ENCODE assay signal across 8 mouse cellular contexts in the genomic region with DNA sequence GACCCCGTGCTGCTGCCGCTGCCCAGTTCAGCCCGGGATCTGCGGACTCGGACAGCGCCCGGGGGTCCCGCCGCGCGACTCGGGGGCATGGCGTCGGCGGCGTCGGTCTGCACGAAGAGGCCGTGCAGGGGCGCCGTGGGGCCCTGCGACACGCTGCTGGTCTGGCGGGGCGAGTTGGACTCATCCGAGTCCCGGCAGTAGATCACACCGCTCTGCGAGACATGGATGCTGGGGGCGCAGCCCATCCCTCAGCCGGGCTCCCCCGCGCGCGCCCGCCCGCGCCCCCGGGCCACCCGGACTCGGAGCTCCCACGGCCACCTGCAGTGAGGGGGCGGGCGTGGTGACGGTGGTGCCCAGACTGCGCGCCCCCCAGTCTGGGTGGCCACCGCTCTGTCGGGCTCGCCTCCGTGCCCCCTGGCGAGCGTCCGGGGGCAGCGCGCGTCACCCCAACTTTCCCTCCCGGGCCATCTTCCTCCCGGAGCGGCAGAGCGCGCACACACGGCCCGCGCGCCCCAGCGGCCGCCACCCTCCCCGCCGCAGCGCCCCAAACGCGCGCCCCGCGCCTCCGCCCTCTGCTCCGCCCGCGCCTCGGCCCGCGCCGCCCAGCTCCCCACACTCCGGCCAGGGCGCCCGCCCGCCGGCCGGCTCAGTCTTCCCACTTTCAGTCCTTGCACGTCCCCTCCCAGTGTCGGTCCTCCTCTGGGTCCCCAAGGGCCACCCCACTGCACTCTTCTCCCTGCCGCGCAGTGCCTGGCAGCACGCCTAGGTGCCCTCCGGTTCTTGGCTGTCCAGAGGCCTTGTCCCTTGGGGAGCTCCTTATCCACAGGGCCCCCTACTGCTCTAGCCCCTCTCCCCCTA. TPM values are rescaled to one million over a fixed set of nuclear protein-coding genes. Genes with fewer than 3 reads are reported as not detected.
DNase-seq lines count a peak whose midpoint lies in the region; ATAC-seq and TF ChIP-seq lines count a peak whose summit lies in the region.

No protein-coding gene starts in this region.

- no peaks in the 10 kb centered on the region for H3K9me3 ChIP-seq in hindbrain, embryonic 15.5 days
- no peaks in the 10 kb centered on the region for H3K9me3 ChIP-seq in lung, postnatal 0 days (ENCODE audit: low read length)

- peak overlapping the region; percentile 85 for H3K4me3 ChIP-seq in hindbrain, embryonic 15.5 days
- peak overlapping the region; percentile 68 for H3K4me3 ChIP-seq in lung, postnatal 0 days (ENCODE audit: low read depth, low read length)

- peak; percentile 79 to 89 for DNase-seq in adrenal gland, adult (ENCODE audit: inconsistent age in 2 of 2, low spot score in 1 of 2)
- DNase-seq in cerebellum, adult 9-11 months: peak; percentile 27
- DNase-seq in frontal cortex, postnatal 14 days (ENCODE audit: low spot score in 2 of 2): peak; percentile 32 to 39
- DNase-seq in left cerebral cortex, adult 11 months (ENCODE audit: low spot score): peak; percentile 19
- peak; percentile 62 for DNase-seq in lung, postnatal 0 days (ENCODE audit: low spot score)
- DNase-seq in right cerebral cortex, adult 2 months (ENCODE audit: low spot score in 2 of 2): peak; percentile 45 to 46
- no peak for DNase-seq in adipocyte (ENCODE audit: low spot score)

- peak; percentile 83 for ATAC-seq in hindbrain, embryonic 15.5 days (ENCODE audit: low FRiP score, low read depth)
- ATAC-seq in lung, postnatal 0 days: peak; percentile 92

- no peaks in the 10 kb centered on the region for H3K36me3 ChIP-seq in hindbrain, embryonic 15.5 days
- H3K36me3 ChIP-seq in lung, postnatal 0 days (ENCODE audit: insufficient read depth, low read length): no peaks in the 10 kb centered on the region

- WGBS in hindbrain, embryonic 15.5 days: under 1% methylated on average over 72 of the region's 96 CpGs
- WGBS in lung, postnatal 0 days: under 1% methylated on average over 68 of the region's 96 CpGs

- TF ChIP-seq CTCF in lung, postnatal 0 days (IDR thresholded peaks at IDR 0.05): no peak

- 0 out of 2 replicates have a peak overlapping the region, but pooled peaks have one; percentile 15 for H3K27ac ChIP-seq in hindbrain, embryonic 15.5 days (replicated peaks)
- peak overlapping the region; percentile 88 for H3K27ac ChIP-seq in lung, postnatal 0 days (ENCODE audit: low read length)

- peak overlapping the region; percentile 97 for H3K4me2 ChIP-seq in hindbrain, embryonic 15.5 days
- peak overlapping the region; percentile 84 for H3K4me2 ChIP-seq in lung, postnatal 0 days (replicated peaks; ENCODE audit: low read depth, low read length)

- TF ChIP-seq EP300 in lung, postnatal 0 days (IDR thresholded peaks at IDR 0.05): no peak

- peak overlapping the region; percentile 61 for H3K9ac ChIP-seq in hindbrain, embryonic 15.5 days
- peak overlapping the region; percentile 54 for H3K9ac ChIP-seq in lung, postnatal 0 days (replicated peaks; ENCODE audit: low read depth)

- H3K4me1 ChIP-seq in hindbrain, embryonic 15.5 days (replicated peaks): peaks cover 6% of the 10 kb centered on the region
- no peaks in the 10 kb centered on the region; the same call in 1 of the 2 replicates for H3K4me1 ChIP-seq in lung, postnatal 0 days (ENCODE audit: insufficient read depth, low read depth, low read length)

- no peaks in the 10 kb centered on the region for H3K27me3 ChIP-seq in hindbrain, embryonic 15.5 days
- 0 out of 2 replicates have a peak, but pooled peaks cover 6% of the 10 kb centered on the region for H3K27me3 ChIP-seq in lung, postnatal 0 days (replicated peaks; ENCODE audit: insufficient read depth, low read length)

RNA-seq across cellular contexts. Expression of a gene that starts 27.3 kb away (rescaled TPM):
- 7.0 and 8.5 TPM in 2 replicates for polyA plus RNA-seq in hindbrain, embryonic 15.5 days (2015; fragmentation: Nextera tagmentation; extraction: Ambion mirVana)
- 18.1 and 19.3 TPM in 2 replicates for polyA plus RNA-seq in lung, postnatal 0 days (2015; fragmentation: Nextera tagmentation; extraction: Ambion mirVana)
